Mouse (Mus musculus): ENCODE results near the gene Slc38a3. TPM values are rescaled to one million over a fixed set of nuclear protein-coding genes. Genes with fewer than 3 reads are reported as not detected.

Gene Slc38a3
- total RNA-seq (2023; ENCODE audit: inconsistent age), result not detected in 4 replicates

GRCm38 (mm10) chr9:107669480-107669945 is at the start of gene Slc38a3:
Gene Slc38a3 (minus strand): TSS chr9:107669530.

DNA sequence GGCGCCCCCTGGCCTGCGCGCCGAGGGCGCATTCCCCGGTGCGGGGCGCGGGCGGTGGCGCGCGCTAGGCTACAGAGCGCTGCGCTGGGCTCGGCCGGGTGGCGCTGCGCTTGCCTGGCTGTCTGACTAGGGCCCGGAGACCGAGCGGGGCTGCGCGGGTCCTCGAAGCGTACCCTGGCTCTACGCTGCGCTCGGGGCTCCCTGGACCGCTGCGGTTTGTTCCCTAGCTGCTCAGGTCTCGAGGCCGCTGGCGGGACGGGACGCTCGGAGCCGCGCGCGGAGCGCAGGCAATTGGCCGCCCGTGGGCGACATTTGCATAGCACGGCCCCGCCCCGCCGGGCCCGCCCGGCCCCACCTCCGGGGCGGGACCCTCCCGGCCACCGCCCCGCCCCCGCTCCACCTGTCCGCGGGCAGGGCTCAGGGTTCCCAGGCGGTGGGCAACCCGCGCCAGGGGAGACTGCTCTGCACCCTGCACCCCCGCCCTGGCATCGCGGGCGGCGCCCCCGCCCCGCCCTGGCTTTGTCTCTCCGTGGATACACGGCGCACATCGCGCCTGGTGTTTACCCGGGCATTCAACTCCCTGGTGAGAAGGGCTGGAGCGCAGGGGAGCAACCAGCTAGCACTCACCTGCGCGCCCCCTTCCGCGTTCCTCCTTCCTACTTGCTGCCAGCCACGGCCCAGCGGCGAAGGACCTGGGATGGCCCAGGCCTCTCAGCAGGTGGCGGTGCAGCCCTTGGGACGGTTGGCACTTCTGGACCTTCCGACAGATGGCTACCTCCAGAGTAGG is 40.6 kb upstream of the Slc38a3 start, which contains the start of gene Sema3f:
Gene Sema3f, minus strand, starts transcription at position 779 of the 787 bp plus-strand sequence.

GRCm38 (mm10) chr9:107679501-107679900 is 10.2 kb upstream of the Slc38a3 start, which contains the start of gene Gnat1:
Gene Gnat1 (minus strand): TSS chr9:107679712.

DNA sequence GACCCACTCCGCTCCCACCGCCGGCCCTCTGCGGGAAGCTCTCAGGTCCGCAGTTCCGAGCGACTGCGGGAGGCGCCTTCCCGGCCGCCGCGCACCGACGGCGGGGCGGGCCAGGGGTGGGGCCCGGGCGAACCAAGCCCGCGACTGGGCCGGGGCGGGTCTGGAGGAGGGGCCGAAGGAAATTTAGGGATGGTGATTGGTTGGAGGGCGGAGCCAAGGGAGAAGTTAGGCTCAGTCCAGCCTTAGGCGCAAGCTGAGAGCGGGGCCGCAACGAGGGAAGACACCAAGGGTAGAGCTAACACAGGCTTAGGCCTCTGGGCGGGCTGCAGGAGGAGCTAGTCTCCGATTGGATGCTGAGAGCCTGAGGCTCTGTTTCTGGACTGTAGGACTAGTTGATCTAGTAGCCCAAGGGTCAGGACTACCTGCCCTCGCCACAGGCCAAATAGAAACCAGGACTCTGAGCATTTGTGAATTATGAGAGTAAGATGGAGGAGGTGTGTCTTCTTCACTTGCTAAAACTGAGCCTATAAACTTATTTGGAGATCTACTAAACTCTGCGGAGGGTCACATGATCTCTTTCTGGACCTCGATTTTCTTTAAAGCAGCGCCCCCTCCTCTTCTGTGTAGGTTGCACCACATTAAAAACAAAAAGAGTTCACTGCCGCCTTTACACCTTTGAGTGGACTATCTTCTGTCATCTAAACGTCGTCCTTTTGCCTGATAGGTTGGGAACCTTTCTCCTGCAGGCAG is 33.9 kb downstream of the Slc38a3 start, which contains the start of gene Gnai2:
Gene Gnai2, minus strand, starts transcription at position 89 of the 750 bp plus-strand sequence.

DNA sequence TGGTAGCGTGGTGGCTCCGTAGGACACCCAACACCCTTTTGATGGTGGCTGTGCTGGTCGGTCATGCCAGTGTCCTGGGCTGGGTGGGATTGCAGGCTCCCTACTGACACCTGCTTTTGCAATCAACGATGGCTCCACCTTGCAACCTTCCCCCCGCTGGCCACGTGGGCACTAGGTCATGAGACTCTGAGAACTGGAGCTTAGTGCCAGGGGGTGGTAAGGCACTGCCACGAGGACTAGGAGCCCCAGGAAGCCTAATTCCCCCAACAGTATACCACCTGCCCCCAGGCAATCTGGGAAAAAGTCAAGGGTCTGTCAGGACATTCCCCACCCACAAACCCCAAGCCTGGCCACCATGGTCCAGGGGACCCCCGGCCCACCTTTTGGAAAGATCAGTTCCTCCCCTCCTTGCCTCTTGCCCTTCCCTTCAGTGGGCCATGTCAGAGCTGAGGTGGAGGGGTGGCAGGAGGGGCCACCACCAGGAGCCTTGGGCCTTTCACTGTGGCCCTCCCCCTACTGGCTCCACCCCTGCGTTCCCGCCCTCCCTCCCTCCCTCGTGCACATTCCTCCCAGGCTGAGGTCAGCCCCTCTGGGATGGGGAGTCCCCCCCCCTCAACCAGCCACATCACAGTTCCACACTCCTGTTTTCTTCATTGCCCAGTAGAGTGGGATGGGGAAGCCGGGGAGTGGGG is 60.4 kb downstream of the Slc38a3 start, which contains the start of gene Sema3b:
Gene Sema3b, minus strand, starts transcription at position 489 of the 692 bp plus-strand sequence.

Other genes with a start within 250 kb of the Slc38a3 start
- gene Tmem115, start 135.6 kb downstream of the Slc38a3 start, total RNA-seq (2023; ENCODE audit: inconsistent age), result 22.8 to 26.5 TPM (median 26.1 TPM) in 4 replicates
- 13.7 to 16.6 TPM (median 14.5 TPM) in 4 replicates for gene Cyb561d2, start 127.3 kb downstream of the Slc38a3 start, total RNA-seq (2023; ENCODE audit: inconsistent age)
- 23.5 to 29.7 TPM (median 25.9 TPM) in 4 replicates for gene Nprl2, start 127.3 kb downstream of the Slc38a3 start, total RNA-seq (2023; ENCODE audit: inconsistent age)
- gene Zmynd10, start 122.2 kb downstream of the Slc38a3 start, total RNA-seq (2023; ENCODE audit: inconsistent age), result 0.54 to 1.1 TPM in 2 of 4 replicates, not detected in the others
- gene Rassf1, start 118.0 kb downstream of the Slc38a3 start, total RNA-seq (2023; ENCODE audit: inconsistent age), result 62.1 to 68.3 TPM (median 65.1 TPM) in 4 replicates
- gene Tusc2, start 106.3 kb downstream of the Slc38a3 start, total RNA-seq (2023; ENCODE audit: inconsistent age), result 22.7 to 26.0 TPM (median 23.6 TPM) in 4 replicates
- gene Hyal2, start 101.6 kb downstream of the Slc38a3 start, total RNA-seq (2023; ENCODE audit: inconsistent age), result 2.3 to 8.2 TPM (median 3.1 TPM) in 4 replicates
- 2.9 to 5.6 TPM (median 4.3 TPM) in 4 replicates for gene Hyal1, start 92.6 kb downstream of the Slc38a3 start, total RNA-seq (2023; ENCODE audit: inconsistent age)
- 9.9 to 12.6 TPM (median 10.4 TPM) in 4 replicates for gene Naa80, start 90.6 kb downstream of the Slc38a3 start, total RNA-seq (2023; ENCODE audit: inconsistent age)
- gene Hyal3, start 88.7 kb downstream of the Slc38a3 start, total RNA-seq (2023; ENCODE audit: inconsistent age), result 1.4 to 2.6 TPM (median 1.8 TPM) in 4 replicates
- 24.5 to 28.9 TPM (median 26.8 TPM) in 4 replicates for gene Ifrd2, start 81.9 kb downstream of the Slc38a3 start, total RNA-seq (2023; ENCODE audit: inconsistent age)
- gene Sema3b, start 60.3 kb downstream of the Slc38a3 start, total RNA-seq (2023; ENCODE audit: inconsistent age), result 0.64 to 2.6 TPM (median 1.4 TPM) in 4 replicates
- gene Gnai2, start 34.2 kb downstream of the Slc38a3 start, total RNA-seq (2023; ENCODE audit: inconsistent age), result 627 to 662 TPM (median 650 TPM) in 4 replicates
- gene Gnat1, start 10.2 kb upstream of the Slc38a3 start, total RNA-seq (2023; ENCODE audit: inconsistent age), result 0.51 to 3.0 TPM (median 1.1 TPM) in 3 of 4 replicates, not detected in the other
- 1.2 TPM in 1 of 4 replicates, not detected in the others for gene Sema3f, start 40.9 kb upstream of the Slc38a3 start, total RNA-seq (2023; ENCODE audit: inconsistent age)
- gene Rbm5, start 101.5 kb upstream of the Slc38a3 start, total RNA-seq (2023; ENCODE audit: inconsistent age), result 286 to 321 TPM (median 308 TPM) in 4 replicates
- 105 to 119 TPM (median 118 TPM) in 4 replicates for gene Rbm6, start 203.7 kb upstream of the Slc38a3 start, total RNA-seq (2023; ENCODE audit: inconsistent age)
- 13.3 to 16.8 TPM (median 15.5 TPM) in 4 replicates for gene Mon1a, start 218.6 kb upstream of the Slc38a3 start, total RNA-seq (2023; ENCODE audit: inconsistent age)
- gene Mst1r, start 237.3 kb upstream of the Slc38a3 start, total RNA-seq (2023; ENCODE audit: inconsistent age), result 0.09 to 0.67 TPM (median 0.62 TPM) in 4 replicates

All from B cell, adult (primary cell).